Mouse (Mus musculus) erythroblast, embryonic 14.5 days (primary cell): ENCODE data around the gene Skap1. TPM values are rescaled to one million over a fixed set of nuclear protein-coding genes. Genes with fewer than 3 reads are reported as not detected.

Source experiments
- H3K27me3 ChIP-seq: 2 replicates; pipeline ENCODE4 v1.6.1; 2012; ENCODE audit warnings: inconsistent platforms; ENCODE audit not compliant: control insufficient read depth
- H3K36me3 ChIP-seq: 2 replicates; pipeline ENCODE4 v1.6.1; 2012; ENCODE audit warnings: mild to moderate bottlenecking, inconsistent platforms; ENCODE audit not compliant: control insufficient read depth
- H3K4me1 ChIP-seq: 2 replicates; pipeline ENCODE4 v1.6.1; 2012; ENCODE audit warnings: inconsistent platforms; ENCODE audit not compliant: control insufficient read depth
- H3K4me3 ChIP-seq: replicated peaks from 2 replicates; pipeline ENCODE3; 2012; ENCODE audit warnings: moderate library complexity, mild to moderate bottlenecking, inconsistent platforms
- H3K9me3 ChIP-seq: 2 replicates; pipeline ENCODE4 v1.6.1; 2012; ENCODE audit warnings: low read length, inconsistent platforms, mixed read lengths; ENCODE audit not compliant: control insufficient read depth
- GATA1 ChIP-seq: IDR thresholded peaks from 2 replicates; pipeline ENCODE4 v1.6.1; 2012; ENCODE audit warnings: low read length, inconsistent platforms, mixed read lengths
- TAL1 ChIP-seq: IDR thresholded peaks from 3 replicates; pipeline ENCODE4 v1.6.1; 2012; ENCODE audit warnings: low read length, inconsistent platforms, mixed read lengths
- polyA plus RNA-seq: library from polyadenylated mRNA; stranded (reverse); fragments of >175 nt; gene quantifications from 2 replicates; pipeline ENCODE4 v1.2.3, GENCODE M21; 2012

The Skap1 gene
- polyA plus RNA-seq, 1 experiment = not detected

DNA sequence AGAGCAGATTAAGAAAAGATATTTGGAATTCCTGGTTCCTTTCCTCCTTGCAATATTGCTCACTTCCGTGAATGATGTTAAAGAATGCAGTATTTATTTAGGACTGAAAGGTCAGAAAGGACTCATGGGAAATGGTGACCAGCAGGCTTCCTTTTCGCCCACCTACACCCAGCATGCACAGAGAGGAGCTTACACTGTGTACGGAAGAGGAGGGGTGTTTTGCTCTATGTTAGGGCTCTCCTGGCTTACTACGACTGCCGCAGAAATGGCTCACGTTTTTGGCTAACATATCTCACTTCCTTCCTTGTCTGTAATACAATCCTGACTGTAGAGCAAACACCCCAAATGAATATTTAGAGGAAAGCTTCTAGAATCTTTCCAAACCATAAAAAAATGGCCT lies 139.9 kb downstream of the Skap1 start:
- no peak overlapping the region for H3K4me3 ChIP-seq
- no peaks in the 10 kb centered on the region for H3K9me3 ChIP-seq
- H3K36me3 ChIP-seq = no peaks in the 10 kb centered on the region
- H3K4me1 ChIP-seq = no peaks in the 10 kb centered on the region
- TF ChIP-seq GATA1 = no peak
- no peaks in the 10 kb centered on the region for H3K27me3 ChIP-seq

DNA sequence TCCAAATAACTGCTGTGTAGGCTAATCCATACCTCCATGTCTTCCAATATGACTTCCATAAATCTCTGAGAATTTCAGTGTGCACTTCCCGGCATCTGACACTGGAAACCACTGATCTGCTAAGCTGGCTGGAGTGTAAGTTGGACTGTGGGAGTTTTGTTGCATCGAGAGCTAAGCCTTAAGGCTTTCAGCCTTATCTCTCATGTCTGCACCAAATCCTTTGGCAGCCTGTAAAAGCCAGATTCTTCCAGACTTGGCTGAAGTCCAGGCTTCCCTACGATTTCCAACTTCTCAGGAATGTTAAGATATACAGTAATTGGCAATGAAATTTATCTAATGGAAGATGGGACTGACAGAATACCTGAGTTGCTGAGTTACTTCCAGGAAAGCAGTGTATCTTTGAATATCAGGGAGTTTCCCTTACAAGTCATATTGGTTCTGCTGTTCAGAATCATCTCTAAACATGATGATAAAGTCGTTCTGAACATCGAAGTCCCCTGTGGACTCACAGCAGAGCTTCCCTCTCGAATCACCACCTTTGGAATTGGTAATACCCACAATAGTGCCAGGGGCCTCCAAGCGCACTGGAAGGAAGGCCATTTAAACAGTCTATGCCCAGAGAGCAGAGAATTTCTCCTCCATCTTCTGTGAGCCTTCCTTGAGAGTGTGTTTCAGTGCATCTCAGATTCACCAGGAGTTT lies 140.5 kb downstream of the Skap1 start:
- TF ChIP-seq GATA1 (no peak), TAL1 (no peak)
- Histone ChIP-seq H3K4me3 (no peak overlapping the region), H3K4me1 (no peaks in the 10 kb centered on the region), H3K9me3 (no peaks in the 10 kb centered on the region), H3K36me3 (no peaks in the 10 kb centered on the region), H3K27me3 (no peaks in the 10 kb centered on the region)

DNA sequence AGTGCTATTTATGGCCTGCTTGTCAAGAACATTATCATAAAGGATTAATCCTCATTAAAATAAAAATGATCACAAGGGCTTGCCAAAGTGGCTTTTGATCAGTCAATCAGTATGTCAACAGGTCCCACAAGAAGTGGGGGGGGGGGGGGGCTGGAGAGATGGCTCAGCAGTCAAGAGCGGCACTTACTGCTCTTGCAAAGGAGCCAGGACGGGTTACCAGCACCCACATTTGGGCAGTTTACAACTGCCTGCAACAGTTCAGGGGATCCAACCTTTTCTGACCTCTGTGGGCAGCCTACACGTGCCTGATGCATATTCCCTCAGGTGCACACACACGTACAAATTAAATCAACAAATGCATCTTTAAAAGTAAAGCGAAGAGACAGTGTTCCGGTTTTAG lies 141.1 kb downstream of the Skap1 start:
- H3K36me3 ChIP-seq = no peaks in the 10 kb centered on the region
- H3K27me3 ChIP-seq = no peaks in the 10 kb centered on the region
- TF ChIP-seq TAL1 (no peak), GATA1 (no peak)
- no peak overlapping the region for H3K4me3 ChIP-seq
- H3K4me1 ChIP-seq = no peaks in the 10 kb centered on the region
- H3K9me3 ChIP-seq = no peaks in the 10 kb centered on the region

DNA sequence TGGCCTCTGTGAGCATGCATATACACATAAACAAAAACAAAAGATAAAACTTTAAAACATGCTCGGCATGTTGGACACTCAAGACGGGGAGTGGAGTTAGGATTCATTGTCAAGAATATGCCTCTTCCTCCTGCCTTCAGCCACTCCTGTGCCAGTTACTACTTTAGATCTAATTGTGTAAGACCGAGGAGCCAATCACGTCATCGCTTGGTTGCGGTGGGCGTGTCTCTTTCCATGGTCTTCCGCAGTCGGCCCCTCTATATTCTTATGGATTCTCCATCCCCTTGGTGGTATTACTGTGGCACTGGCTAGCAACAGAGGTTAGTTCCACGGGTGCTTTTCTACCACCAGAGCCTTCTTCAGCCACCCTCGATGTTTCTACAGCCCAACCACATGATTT lies 148.2 kb downstream of the Skap1 start:
- TF ChIP-seq TAL1 = no peak
- TF ChIP-seq GATA1 = no peak
- Histone ChIP-seq H3K9me3 (no peaks in the 10 kb centered on the region), H3K4me1 (no peaks in the 10 kb centered on the region), H3K4me3 (no peak overlapping the region), H3K27me3 (no peaks in the 10 kb centered on the region), H3K36me3 (no peaks in the 10 kb centered on the region)

GRCm38 (mm10) chr11:96616792-96617191 lies 152.4 kb downstream of the Skap1 start:
- TF ChIP-seq TAL1 (no peak), GATA1 (no peak)
- H3K9me3 ChIP-seq = no peaks in the 10 kb centered on the region
- H3K4me3 ChIP-seq = no peak overlapping the region
- peaks cover 9% of the 10 kb centered on the region for H3K27me3 ChIP-seq
- no peaks in the 10 kb centered on the region for H3K36me3 ChIP-seq
- no peaks in the 10 kb centered on the region for H3K4me1 ChIP-seq

- no peak for TF ChIP-seq TAL1
- no peak for TF ChIP-seq GATA1
- Histone ChIP-seq H3K4me3 (no peak overlapping the region), H3K36me3 (no peaks in the 10 kb centered on the region), H3K4me1 (no peaks in the 10 kb centered on the region), H3K27me3 (peaks cover 12% of the 10 kb centered on the region), H3K9me3 (no peaks in the 10 kb centered on the region)
Measured at GRCm38 (mm10) chr11:96618789-96619445, 154.5 kb downstream of the Skap1 start.

- Histone ChIP-seq H3K27me3 (peaks cover 12% of the 10 kb centered on the region), H3K4me3 (no peak overlapping the region), H3K36me3 (no peaks in the 10 kb centered on the region), H3K4me1 (no peaks in the 10 kb centered on the region), H3K9me3 (no peaks in the 10 kb centered on the region)
- TF ChIP-seq GATA1 = no peak
- TF ChIP-seq TAL1 = no peak
Measured at GRCm38 (mm10) chr11:96619576-96619975, 155.2 kb downstream of the Skap1 start.

GRCm38 (mm10) chr11:96620006-96620405 lies 155.6 kb downstream of the Skap1 start:
- Histone ChIP-seq H3K4me3 (no peak overlapping the region), H3K36me3 (no peaks in the 10 kb centered on the region), H3K4me1 (no peaks in the 10 kb centered on the region), H3K9me3 (no peaks in the 10 kb centered on the region), H3K27me3 (peaks cover 12% of the 10 kb centered on the region)
- no peak for TF ChIP-seq GATA1
- no peak for TF ChIP-seq TAL1

DNA sequence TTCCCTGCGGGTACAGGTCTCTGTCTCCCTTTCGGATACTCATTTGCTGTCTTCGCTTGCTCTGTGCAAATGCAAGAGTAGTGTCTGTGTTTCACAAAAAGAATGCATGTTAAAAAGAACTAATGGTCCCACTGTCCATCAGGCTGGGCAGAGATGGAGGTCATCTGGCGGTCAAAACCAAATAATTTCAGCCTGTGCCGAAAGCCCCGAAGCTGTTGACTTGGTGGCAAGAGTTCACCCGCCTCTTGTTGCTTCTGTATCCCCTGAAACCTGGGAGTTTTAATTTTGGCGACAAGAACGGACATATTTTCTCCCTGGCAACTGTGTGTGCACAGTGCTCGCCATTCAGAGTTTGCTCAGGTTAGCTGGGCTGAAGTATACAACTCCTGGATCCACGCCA lies 156.3 kb downstream of the Skap1 start:
- Histone ChIP-seq H3K27me3 (peaks cover 12% of the 10 kb centered on the region), H3K9me3 (no peaks in the 10 kb centered on the region), H3K4me1 (no peaks in the 10 kb centered on the region), H3K4me3 (no peak overlapping the region), H3K36me3 (no peaks in the 10 kb centered on the region)
- TF ChIP-seq GATA1 (no peak), TAL1 (no peak)
